Mouse (Mus musculus) midbrain, embryonic 11.5 days (tissue): Measurements from ENCODE around the gene Elmo3. TPM values are rescaled to one million over a fixed set of nuclear protein-coding genes. Genes with fewer than 3 reads are reported as not detected.

Source experiments
- ATAC-seq: fragments of 200-750 bp; cut with Nextera tagmentation; 2 replicates; pipeline ENCODE4 v1.8.0; 2017; ENCODE audit warnings: moderate TSS enrichment, moderate library complexity; ENCODE audit not compliant: low FRiP score
- DNase-seq: peaks from one replicate; pipeline ENCODE4 v3.0.0; 2015; ENCODE audit warnings: low spot score; ENCODE audit errors: missing footprints
- H3K27ac ChIP-seq: fragments of 300-500 bp; sonication (generic); 2 replicates; pipeline ENCODE4 v1.5.1; 2014; ENCODE audit warnings: low read depth, low read length
- H3K27me3 ChIP-seq: fragments of 300-500 bp; sonication (generic); 2 replicates; pipeline ENCODE4 v1.6.1; 2014; ENCODE audit warnings: mild to moderate bottlenecking, low read length, moderate library complexity, mixed read lengths; ENCODE audit not compliant: control insufficient read depth, insufficient read depth
- H3K36me3 ChIP-seq: fragments of 300-500 bp; sonication (generic); 2 replicates; pipeline ENCODE4 v1.6.1; 2014; ENCODE audit warnings: mild to moderate bottlenecking, low read length, moderate library complexity, mixed read lengths; ENCODE audit not compliant: control insufficient read depth, insufficient read depth
- H3K4me1 ChIP-seq: fragments of 300-500 bp; sonication (generic); 2 replicates; pipeline ENCODE4 v1.6.1; 2014; ENCODE audit warnings: low read length; ENCODE audit not compliant: control insufficient read depth, insufficient read depth
- H3K4me2 ChIP-seq: fragments of 300-500 bp; sonication (generic); 2 replicates; pipeline ENCODE4 v1.6.1; 2014; ENCODE audit warnings: mild to moderate bottlenecking, moderate library complexity
- H3K4me3 ChIP-seq: fragments of 300-500 bp; sonication (generic); 2 replicates; pipeline ENCODE4 v1.5.1; 2014; ENCODE audit warnings: low read depth, low read length
- H3K9ac ChIP-seq: fragments of 300-500 bp; sonication (generic); 2 replicates; pipeline ENCODE4 v1.6.1; 2014; ENCODE audit warnings: low read length
- H3K9me3 ChIP-seq: fragments of 300-500 bp; sonication (generic); 2 replicates; pipeline ENCODE4 v1.6.1; 2016; ENCODE audit warnings: low read length; ENCODE audit not compliant: control insufficient read depth
- WGBS: fragments of 180-500 bp; shearing (Covaris S2); extraction: QIAGEN DNeasy Blood & Tissue Kit; methylation state at CpG from one replicate; pipeline ENCODE4 v1.1.7; 2014; 5-methylcytosine and 5-hydroxymethylcytosine counted together
- polyA plus RNA-seq: library from polyadenylated mRNA; unstranded; fragments of >200 nt; fragmentation: Nextera tagmentation; extraction: Ambion mirVana; gene quantifications from 2 replicates; pipeline ENCODE4 v1.2.1, GENCODE M21; 2014

Elmo3 gene
- polyA plus RNA-seq, 1 experiment from 2014 or later, result 1.8 TPM

DNA sequence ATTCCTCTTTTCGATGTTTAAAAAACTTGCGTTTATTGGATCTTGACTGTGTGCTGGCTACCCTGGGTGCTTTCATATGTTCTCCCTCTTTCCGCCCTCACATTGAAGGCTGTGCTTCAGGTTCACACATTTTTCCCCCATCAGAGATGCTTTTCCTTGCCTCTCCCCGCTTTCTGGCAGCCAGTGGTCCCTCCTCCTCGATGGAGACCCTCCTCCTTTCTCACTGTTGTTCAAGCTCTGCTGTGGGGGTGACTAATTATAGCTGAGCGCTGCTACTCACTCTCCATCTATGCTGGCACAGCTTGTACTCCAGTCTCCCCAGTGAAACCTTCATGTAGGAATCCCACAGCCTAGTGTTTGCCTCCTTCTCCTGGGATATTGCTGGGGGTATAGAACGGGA is 44.8 kb downstream of the Elmo3 start:
- no peak overlapping the region for H3K4me3 ChIP-seq
- H3K9me3 ChIP-seq, result no peaks in the 10 kb centered on the region
- 47% methylated on average over 7 of the region's 7 CpGs for WGBS
- no peak overlapping the region for H3K27ac ChIP-seq
- ATAC-seq (no peak), DNase-seq (no peak)
- peaks cover 19% of the 10 kb centered on the region for H3K4me1 ChIP-seq
- H3K36me3 ChIP-seq, result 0 out of 2 replicates have a peak, but pooled peaks cover 2% of the 10 kb centered on the region
- H3K4me2 ChIP-seq, result peak overlapping the region; percentile 99; the same call in 1 of the 2 replicates
- H3K9ac ChIP-seq, result no peak overlapping the region
- no peaks in the 10 kb centered on the region; the same call in 1 of the 2 replicates for H3K27me3 ChIP-seq

DNA sequence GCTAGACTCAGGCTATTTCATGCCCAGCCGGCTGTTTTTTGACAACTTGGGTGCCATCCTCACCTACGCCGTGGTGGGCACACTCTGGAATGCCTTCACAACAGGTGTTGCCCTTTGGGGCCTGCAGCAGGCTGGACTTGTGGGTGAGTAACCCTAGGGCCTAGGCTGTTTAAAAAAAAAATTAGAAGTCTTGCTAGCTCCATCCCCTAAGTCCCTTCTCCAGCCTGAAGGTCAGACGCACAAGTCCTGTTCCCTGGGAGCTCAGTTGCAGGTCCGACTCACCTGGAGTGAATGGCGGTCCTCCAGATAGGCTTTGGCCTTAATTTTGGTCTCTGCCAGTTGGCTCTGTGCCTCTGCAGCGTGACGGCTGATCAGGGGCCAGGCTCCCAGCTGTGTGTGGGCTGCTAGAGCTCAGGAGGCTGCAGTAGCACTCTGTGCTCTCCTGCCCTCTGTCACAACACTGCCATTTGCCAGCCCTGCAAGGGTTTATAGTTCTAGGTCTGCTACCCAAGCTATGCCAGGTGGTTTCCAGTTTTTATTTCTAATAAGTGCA is 48.3 kb downstream of the Elmo3 start:
- ATAC-seq (no peak), DNase-seq (no peak)
- Histone ChIP-seq H3K9me3 (no peaks in the 10 kb centered on the region), H3K4me2 (no peak overlapping the region), H3K4me3 (no peak overlapping the region), H3K36me3 (0 out of 2 replicates have a peak, but pooled peaks cover 2% of the 10 kb centered on the region), H3K27me3 (no peaks in the 10 kb centered on the region), H3K27ac (no peak overlapping the region), H3K4me1 (peaks cover 2% of the 10 kb centered on the region; the same call in 1 of the 2 replicates), H3K9ac (no peak overlapping the region)
- 82% methylated on average over 8 of the region's 8 CpGs for WGBS

DNA sequence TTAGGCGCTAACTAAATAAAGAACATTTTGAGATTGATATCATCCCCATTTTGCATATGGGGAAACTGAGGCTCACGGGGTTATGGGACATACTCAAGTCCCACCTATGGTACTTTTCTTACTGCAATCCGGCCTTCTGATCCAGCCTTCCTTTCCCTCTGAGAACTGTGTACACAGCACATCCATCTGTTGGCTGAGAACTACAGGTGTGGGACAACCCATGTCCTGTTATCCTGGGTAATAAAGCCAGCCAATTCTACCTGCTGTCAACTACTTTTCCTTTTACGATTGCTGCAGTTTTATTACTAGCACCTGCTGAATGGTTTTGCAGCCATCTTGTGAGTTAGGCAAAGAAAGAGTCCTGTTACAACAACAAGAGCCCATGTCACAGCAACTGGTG is 49.1 kb downstream of the Elmo3 start:
- no peaks in the 10 kb centered on the region for H3K9me3 ChIP-seq
- ATAC-seq (no peak), DNase-seq (no peak)
- H3K4me2 ChIP-seq, result no peak overlapping the region
- peaks cover 2% of the 10 kb centered on the region; the same call in 1 of the 2 replicates for H3K4me1 ChIP-seq
- 88% methylated on average over 4 of the region's 4 CpGs for WGBS
- H3K36me3 ChIP-seq, result 0 out of 2 replicates have a peak, but pooled peaks cover 2% of the 10 kb centered on the region
- H3K27me3 ChIP-seq, result no peaks in the 10 kb centered on the region
- H3K9ac ChIP-seq, result no peak overlapping the region
- H3K27ac ChIP-seq, result no peak overlapping the region
- H3K4me3 ChIP-seq, result no peak overlapping the region

DNA sequence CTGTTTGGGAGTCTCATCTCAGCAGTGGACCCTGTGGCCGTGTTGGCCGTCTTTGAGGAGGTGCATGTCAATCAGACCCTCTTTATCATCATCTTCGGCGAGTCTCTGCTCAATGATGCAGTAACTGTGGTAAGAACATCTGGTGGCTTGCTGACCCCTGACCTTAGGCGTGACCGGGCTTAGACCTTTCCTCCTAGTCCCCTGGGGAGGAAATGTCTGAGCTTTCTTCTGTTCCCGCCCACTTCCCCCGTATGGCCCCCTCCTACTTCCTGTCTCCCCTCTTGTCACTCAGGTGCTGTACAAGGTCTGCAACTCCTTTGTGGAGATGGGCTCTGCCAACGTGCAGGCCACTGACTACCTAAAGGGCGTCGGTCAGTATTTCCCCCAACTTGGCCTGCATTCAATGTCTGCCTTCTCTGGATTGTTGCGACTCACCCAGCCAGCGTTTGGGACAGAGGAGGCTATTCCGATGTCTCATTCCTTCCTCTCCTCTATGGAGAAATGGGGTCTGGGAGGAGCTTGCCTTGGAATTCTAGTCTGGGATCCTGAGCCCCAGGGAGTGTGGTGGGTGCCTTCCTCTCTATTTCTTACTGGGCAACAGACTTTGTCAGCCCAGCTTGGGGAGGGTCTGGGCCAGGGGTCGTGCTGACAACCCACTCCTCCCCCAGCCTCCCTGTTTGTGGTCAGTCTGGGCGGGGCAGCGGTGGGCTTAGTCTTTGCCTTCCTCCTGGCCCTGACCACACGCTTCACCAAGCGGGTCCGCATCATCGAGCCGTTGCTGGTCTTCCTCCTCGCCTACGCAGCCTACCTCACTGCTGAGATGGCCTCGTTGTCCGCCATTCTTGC is 50.0 kb downstream of the Elmo3 start:
- Histone ChIP-seq H3K27me3 (no peaks in the 10 kb centered on the region), H3K9ac (no peak overlapping the region), H3K36me3 (0 out of 2 replicates have a peak, but pooled peaks cover 2% of the 10 kb centered on the region), H3K27ac (no peak overlapping the region), H3K4me2 (no peak overlapping the region), H3K4me3 (no peak overlapping the region), H3K9me3 (no peaks in the 10 kb centered on the region), H3K4me1 (no peaks in the 10 kb centered on the region)
- no peak for DNase-seq
- WGBS, result 59% methylated on average over 26 of the region's 26 CpGs
- ATAC-seq, result no peak

DNA sequence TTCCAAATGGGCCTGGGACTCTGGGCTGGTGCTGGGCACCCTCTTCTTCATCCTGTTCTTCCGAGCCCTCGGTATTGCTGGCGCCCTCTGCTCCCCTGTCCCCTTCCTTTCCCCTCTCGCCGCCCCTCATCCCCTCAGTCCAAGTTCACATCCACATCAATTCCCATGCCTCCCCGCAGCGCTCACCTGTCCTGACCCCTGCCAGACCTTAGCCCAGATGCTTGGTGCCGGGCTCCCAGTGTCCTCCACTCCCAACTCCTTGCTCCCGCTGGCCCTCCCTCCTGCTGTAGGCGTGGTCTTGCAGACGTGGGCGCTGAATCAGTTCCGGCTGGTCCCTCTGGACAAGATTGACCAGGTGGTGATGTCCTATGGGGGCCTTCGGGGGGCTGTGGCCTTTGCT is 51.3 kb downstream of the Elmo3 start:
- no peak for DNase-seq
- H3K4me3 ChIP-seq, result no peak overlapping the region
- ATAC-seq, result no peak
- H3K36me3 ChIP-seq, result peaks cover 2% of the 10 kb centered on the region; the same call in 1 of the 2 replicates
- H3K27ac ChIP-seq, result no peak overlapping the region
- 83% methylated on average over 14 of the region's 14 CpGs for WGBS
- H3K9ac ChIP-seq, result no peak overlapping the region
- H3K9me3 ChIP-seq, result no peaks in the 10 kb centered on the region
- H3K4me1 ChIP-seq, result no peaks in the 10 kb centered on the region
- H3K4me2 ChIP-seq, result no peak overlapping the region
- no peaks in the 10 kb centered on the region for H3K27me3 ChIP-seq

DNA sequence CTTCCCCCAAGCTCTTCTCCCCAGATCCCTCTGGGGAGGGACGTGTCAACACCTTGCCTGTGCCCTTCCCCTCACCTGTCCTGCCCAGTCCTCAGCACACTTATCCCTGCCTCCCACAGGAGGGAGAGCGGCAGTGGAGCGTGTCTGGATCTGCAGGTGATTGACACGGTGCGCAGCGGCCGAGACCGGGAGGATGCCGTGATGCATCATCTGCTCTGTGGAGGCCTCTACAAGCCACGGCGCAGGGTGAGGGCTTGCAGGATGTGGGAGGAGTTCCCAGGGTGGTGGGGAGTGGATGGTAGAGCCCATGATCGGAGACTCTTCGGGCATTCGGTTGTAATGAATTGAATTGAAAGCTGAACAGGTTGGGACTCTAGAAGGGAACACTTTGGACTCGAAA is 53.8 kb downstream of the Elmo3 start:
- 77% methylated on average over 15 of the region's 15 CpGs for WGBS
- Histone ChIP-seq H3K36me3 (no peaks in the 10 kb centered on the region; the same call in 1 of the 2 replicates), H3K9ac (no peak overlapping the region; the same call in 1 of the 2 replicates), H3K4me2 (no peak overlapping the region), H3K4me3 (no peak overlapping the region), H3K4me1 (no peaks in the 10 kb centered on the region), H3K27me3 (no peaks in the 10 kb centered on the region), H3K9me3 (no peaks in the 10 kb centered on the region), H3K27ac (no peak overlapping the region)
- no peak for ATAC-seq
- no peak for DNase-seq

DNA sequence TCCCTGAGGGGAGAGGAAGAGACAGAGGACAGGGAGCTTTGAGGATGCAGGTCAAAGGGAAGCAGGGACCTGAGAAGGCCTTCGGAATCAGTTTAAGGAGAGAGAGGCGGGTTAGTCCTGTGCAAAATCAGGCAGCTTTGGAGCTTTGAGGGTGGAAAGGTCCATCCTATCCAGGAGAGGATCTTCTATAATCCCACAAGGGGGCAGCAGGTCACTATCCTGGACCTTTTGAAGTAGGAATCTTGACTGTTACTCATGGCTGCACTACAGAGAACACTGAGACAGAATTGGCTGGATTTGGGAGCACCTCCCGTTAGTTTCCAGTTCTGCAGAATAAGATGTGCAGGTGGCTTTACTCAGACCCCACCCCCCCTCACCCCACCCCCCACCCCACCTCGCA is 54.2 kb downstream of the Elmo3 start:
- ATAC-seq (0 out of 2 replicates have a peak, but pooled peaks have one; percentile 13), DNase-seq (no peak)
- Histone ChIP-seq H3K4me1 (no peaks in the 10 kb centered on the region), H3K36me3 (no peaks in the 10 kb centered on the region; the same call in 1 of the 2 replicates), H3K9ac (no peak overlapping the region; the same call in 1 of the 2 replicates), H3K27ac (no peak overlapping the region), H3K9me3 (no peaks in the 10 kb centered on the region), H3K4me2 (no peak overlapping the region), H3K4me3 (no peak overlapping the region), H3K27me3 (no peaks in the 10 kb centered on the region)
- 44% methylated on average over 4 of the region's 4 CpGs for WGBS
